Mouse (Mus musculus) natural killer cell, adult 2 months (primary cell): ENCODE measurements around the gene Tnpo2.

Source experiments
- DNase-seq, 2 experiments: peaks; one replicate each; pipeline ENCODE4 v3.0.0; 2022; ENCODE audit warnings: low spot score in 2 of 2

Gene Tnpo2

GRCm38 (mm10) chr8:85027516-85027855 is 9.2 kb upstream of the Tnpo2 start:
- no peak for DNase-seq

GRCm38 (mm10) chr8:85027922-85028321 is 8.8 kb upstream of the Tnpo2 start:
- DNase-seq = no peak

GRCm38 (mm10) chr8:85029271-85029670 is 7.4 kb upstream of the Tnpo2 start:
- DNase-seq = no peak

GRCm38 (mm10) chr8:85032622-85033311 is 3.9 kb upstream of the Tnpo2 start:
- no peak for DNase-seq

- no peak for DNase-seq
Measured at GRCm38 (mm10) chr8:85033867-85034266, 2.8 kb upstream of the Tnpo2 start.

GRCm38 (mm10) chr8:85034764-85035163 is 2.0 kb upstream of the Tnpo2 start:
- DNase-seq = peak; percentile 69 to 84

- no peak for DNase-seq
Measured at GRCm38 (mm10) chr8:85035165-85035727, 1.5 kb upstream of the Tnpo2 start.

GRCm38 (mm10) chr8:85035728-85036310 is 896 bp upstream of the Tnpo2 start:
- peak in 1 of 2 experiments; percentile 5 for DNase-seq

GRCm38 (mm10) chr8:85036381-85036717 is 366 bp upstream of the Tnpo2 start:
- no peak for DNase-seq

- DNase-seq = no peak
Measured at GRCm38 (mm10) chr8:85037366-85037680, 608 bp downstream of the Tnpo2 start.

GRCm38 (mm10) chr8:85037681-85038531 is 1.2 kb downstream of the Tnpo2 start:
- DNase-seq = peak; percentile 14 to 26

- DNase-seq = no peak
Measured at GRCm38 (mm10) chr8:85043619-85044018, 6.9 kb downstream of the Tnpo2 start.

GRCm38 (mm10) chr8:85057367-85057766 is 20.7 kb downstream of the Tnpo2 start:
- DNase-seq = no peak

GRCm38 (mm10) chr8:85059879-85060616 is 23.3 kb downstream of the Tnpo2 start, which contains the start of gene Fbxw9:
Gene Fbxw9, plus strand, starts transcription at chr8:85060055.
- peak; percentile 90 to 91 for DNase-seq

- DNase-seq = no peak
Measured at GRCm38 (mm10) chr8:85062603-85063002, 25.9 kb downstream of the Tnpo2 start.

GRCm38 (mm10) chr8:85065213-85065612 is 28.5 kb downstream of the Tnpo2 start:
- DNase-seq = no peak

GRCm38 (mm10) chr8:85067155-85067554 is 30.4 kb downstream of the Tnpo2 start:
- no peak for DNase-seq

- DNase-seq = no peak
Measured at GRCm38 (mm10) chr8:85067982-85068381, 31.3 kb downstream of the Tnpo2 start, which contains the start of gene Gm5741. Gene Gm5741, minus strand, starts transcription at chr8:85067982.

GRCm38 (mm10) chr8:85071041-85071440 is 34.3 kb downstream of the Tnpo2 start:
- DNase-seq = no peak

GRCm38 (mm10) chr8:85071514-85072281 is 35.0 kb downstream of the Tnpo2 start, which contains the start of gene Dhps:
Gene Dhps, plus strand, starts transcription at chr8:85071757.
- peak; percentile 86 to 91 for DNase-seq

GRCm38 (mm10) chr8:85072364-85072929 is 35.7 kb downstream of the Tnpo2 start:
- no peak for DNase-seq
